18 mouse cellular contexts compared by ENCODE assay signal in the genomic region with DNA sequence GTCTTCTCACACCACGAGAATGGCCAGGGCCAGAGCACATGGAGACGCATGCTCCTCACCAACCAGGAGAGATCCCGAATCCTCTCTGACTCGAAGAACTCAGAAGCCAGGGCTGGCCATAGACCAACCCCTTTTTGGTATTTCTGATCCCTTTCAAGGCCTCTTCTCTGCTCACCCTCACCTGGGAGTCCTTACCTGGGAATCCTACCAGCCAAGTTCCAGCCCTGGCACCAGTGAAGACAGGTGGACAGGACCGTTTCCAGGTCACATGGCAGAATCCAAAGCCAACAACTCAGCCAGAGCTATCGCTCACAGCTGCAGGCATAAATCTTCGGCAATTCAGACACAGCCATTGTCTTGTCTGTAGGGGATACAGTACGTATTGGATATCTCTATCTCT.
"Had no signal": no experiment of that assay in that cellular context is flagged by ENCODE, and none has a peak within 500 bp of the region (broad histone marks: within the 10 kb centered on the region; RNA-seq: fewer than 3 reads in every experiment).

No protein-coding gene starts in this region.

- H3K9me3 ChIP-seq: limb, embryonic 15.5 days; liver, embryonic 13.5 days; lung, embryonic 15.5 days; midbrain, embryonic 15.5 days; neural tube, embryonic 12.5 days had no signal

- DNase-seq: kidney, postnatal 36 days; layer of hippocampus, adult 9-11 months; layer of hippocampus, postnatal 36 days; liver, embryonic 13.5 days; liver, postnatal 0 days; lung, postnatal 14 days; retina, postnatal 1 day; right cerebral cortex, postnatal 4 days; spleen, adult 18-20 months; thymus, adult 2 months; thymus, postnatal 25 days had no signal

- H3K4me3 ChIP-seq: limb, embryonic 15.5 days; liver, embryonic 13.5 days; lung, embryonic 15.5 days; megakaryocyte, embryonic 14.5 days; midbrain, embryonic 15.5 days; neural tube, embryonic 12.5 days had no signal

- H3K36me3 ChIP-seq: limb, embryonic 15.5 days; liver, embryonic 13.5 days; lung, embryonic 15.5 days; midbrain, embryonic 15.5 days; neural tube, embryonic 12.5 days had no signal

- H3K4me1 ChIP-seq: limb, embryonic 15.5 days; liver, embryonic 13.5 days; lung, embryonic 15.5 days; megakaryocyte, embryonic 14.5 days had no signal

- H3K27ac ChIP-seq: kidney, postnatal 0 days; limb, embryonic 15.5 days; liver, embryonic 13.5 days; lung, embryonic 15.5 days; macrophage; midbrain, embryonic 15.5 days; neural tube, embryonic 12.5 days had no signal

- H3K27me3 ChIP-seq: limb, embryonic 15.5 days; liver, embryonic 13.5 days; lung, embryonic 15.5 days; megakaryocyte, embryonic 14.5 days; midbrain, embryonic 15.5 days; neural tube, embryonic 12.5 days had no signal
